In the genomic region with DNA sequence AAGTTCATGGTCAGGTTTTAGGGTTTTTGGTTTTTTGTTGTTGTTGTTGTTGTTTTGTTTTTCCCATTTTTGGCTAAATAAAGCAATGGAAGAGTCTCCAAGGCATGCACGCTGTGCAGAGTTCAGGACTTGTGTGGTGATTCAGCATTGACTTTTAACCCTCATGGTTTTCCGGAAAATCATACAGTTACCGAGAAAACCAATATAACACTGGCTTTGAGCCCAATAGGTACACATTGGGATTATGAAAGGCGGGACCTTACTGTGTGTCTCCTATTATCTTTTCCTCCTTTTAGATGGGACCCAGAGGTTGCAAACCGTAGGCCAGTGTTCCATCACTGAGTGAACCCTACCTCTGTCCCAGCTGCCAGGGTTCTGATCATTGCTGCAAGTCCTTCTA, we compare ENCODE assay signal across 27 mouse cellular contexts. TPM values are rescaled to one million over a fixed set of nuclear protein-coding genes. Genes with fewer than 3 reads are reported as not detected.
DNase-seq lines count a peak whose midpoint lies in the region; ATAC-seq and TF ChIP-seq lines count a peak whose summit lies in the region.
"Had no signal": no experiment of that assay in that cellular context is flagged by ENCODE, and none has a peak within 500 bp of the region (broad histone marks: within the 10 kb centered on the region; RNA-seq: fewer than 3 reads in every experiment).

No protein-coding gene starts in this region.

- peaks cover 17% of the 10 kb centered on the region for H3K4me1 ChIP-seq in heart, embryonic 10.5 days
- H3K4me1 ChIP-seq in heart, adult 2 months (ENCODE audit: control insufficient read depth, insufficient read depth, low read length), result peaks cover 1% of the 10 kb centered on the region
- peaks cover 45% of the 10 kb centered on the region for H3K4me1 ChIP-seq in heart, embryonic 13.5 days
- H3K4me1 ChIP-seq in heart, embryonic 16.5 days (ENCODE audit: control insufficient read depth, insufficient read depth, low read length), result peaks cover 21% of the 10 kb centered on the region
- 0 out of 2 replicates have a peak, but pooled peaks cover 2% of the 10 kb centered on the region for H3K4me1 ChIP-seq in liver, postnatal 0 days (ENCODE audit: insufficient read depth)
- no peaks in the 10 kb centered on the region for H3K4me1 ChIP-seq in liver, embryonic 11.5 days (replicated peaks; ENCODE audit: control insufficient read depth, insufficient read depth, low read length)
- H3K4me1 ChIP-seq: embryonic facial prominence, embryonic 10.5 days; embryonic facial prominence, embryonic 13.5 days; forebrain, embryonic 12.5 days; forebrain, embryonic 15.5 days had no signal

- intact Hi-C loops in heart, adult 2 months (cut with DNase I), result no loop called here
- intact Hi-C loops in heart, postnatal 25 days (cut with DNase I), result loop anchor here (1.0 to 5.0 kb wide), 2 partner anchors 62 to 97 kb away; no protein-coding TSS in a partner anchor

- H3K4me3 ChIP-seq in heart, embryonic 10.5 days, result no peak overlapping the region
- no peak overlapping the region for H3K4me3 ChIP-seq in heart, adult 2 months
- H3K4me3 ChIP-seq in heart, embryonic 13.5 days, result no peak overlapping the region
- no peak overlapping the region for H3K4me3 ChIP-seq in heart, embryonic 16.5 days (ENCODE audit: low read length)
- no peak overlapping the region for H3K4me3 ChIP-seq in liver, postnatal 0 days (ENCODE audit: low read depth, low read length)
- no peak overlapping the region for H3K4me3 ChIP-seq in liver, embryonic 11.5 days (ENCODE audit: low read depth, low read length)
- H3K4me3 ChIP-seq: embryonic facial prominence, embryonic 10.5 days; embryonic facial prominence, embryonic 13.5 days; erythroblast, embryonic 14.5 days; forebrain, embryonic 12.5 days; forebrain, embryonic 15.5 days had no signal

- H3K9ac ChIP-seq in heart, adult 2 months (ENCODE audit: low read depth, low read length), result no peak overlapping the region
- H3K9ac ChIP-seq in heart, embryonic 13.5 days, result 0 out of 2 replicates have a peak overlapping the region, but pooled peaks have one; percentile 45
- H3K9ac ChIP-seq in heart, embryonic 16.5 days (ENCODE audit: low read length), result no peak overlapping the region
- H3K9ac ChIP-seq in liver, postnatal 0 days (replicated peaks), result no peak overlapping the region
- H3K9ac ChIP-seq in liver, embryonic 11.5 days (ENCODE audit: low read depth, low read length), result no peak overlapping the region
- H3K9ac ChIP-seq: embryonic facial prominence, embryonic 13.5 days; forebrain, embryonic 12.5 days; forebrain, embryonic 15.5 days; hindbrain, embryonic 14.5 days had no signal

- TF ChIP-seq CTCF in heart, adult 2 months (IDR thresholded peaks at IDR 0.05), result no peak
- TF ChIP-seq CTCF in liver, postnatal 0 days (IDR thresholded peaks at IDR 0.05; ENCODE audit: low read depth), result no peak

- no peak for TF ChIP-seq EP300 in heart, adult 2 months (IDR thresholded peaks at IDR 0.05; ENCODE audit: insufficient read depth, low read depth, low read length)
- TF ChIP-seq EP300 in liver, postnatal 0 days (IDR thresholded peaks at IDR 0.05; ENCODE audit: low read depth), result peak; percentile 54; the same call in 1 of the 2 replicates

- WGBS in heart, embryonic 10.5 days, result 93% methylated on average over 5 of the region's 5 CpGs
- WGBS in heart, adult 2 months, result 89% methylated on average over 5 of the region's 5 CpGs
- 91% methylated on average over 5 of the region's 5 CpGs for WGBS in heart, embryonic 13.5 days
- 90% methylated on average over 5 of the region's 5 CpGs for whole genome bisulfite sequencing in heart, embryonic 16.5 days
- 64% methylated on average over 5 of the region's 5 CpGs for WGBS in liver, postnatal 0 days (ENCODE audit: insufficient replicate concordance)
- WGBS in liver, embryonic 11.5 days, result 89% methylated on average over 5 of the region's 5 CpGs

- peak overlapping the region; percentile 68; the same call in 1 of the 2 replicates for H3K27ac ChIP-seq in heart, embryonic 10.5 days
- no peak overlapping the region for H3K27ac ChIP-seq in heart, adult 2 months
- H3K27ac ChIP-seq in heart, embryonic 13.5 days (replicated peaks), result peak overlapping the region; percentile 87
- H3K27ac ChIP-seq in heart, embryonic 16.5 days (ENCODE audit: low read length), result peak overlapping the region; percentile 68
- no peak overlapping the region for H3K27ac ChIP-seq in liver, postnatal 0 days (ENCODE audit: low read depth)
- H3K27ac ChIP-seq in liver, embryonic 11.5 days (ENCODE audit: low read depth, low read length), result no peak overlapping the region
- H3K27ac ChIP-seq: embryonic facial prominence, embryonic 10.5 days; embryonic facial prominence, embryonic 13.5 days; forebrain, embryonic 12.5 days; forebrain, embryonic 15.5 days; hindbrain, embryonic 14.5 days; hindbrain, postnatal 0 days had no signal

- peak; percentile 16 for DNase-seq in heart, embryonic 10.5 days (ENCODE audit: low spot score)
- no peak for DNase-seq in heart, adult 2 months
- no peak for DNase-seq in heart, postnatal 25 days (ENCODE audit: low spot score)
- no peak for DNase-seq in heart, adult 9 months (ENCODE audit: low spot score in 2 of 2)
- no peak for DNase-seq in liver, postnatal 0 days
- DNase-seq in liver, embryonic 11.5 days (ENCODE audit: low spot score), result no peak
- DNase-seq: adrenal gland, adult 8-10 months; adrenal gland, postnatal 25 days; cerebellum, adult 11-12 months; cerebellum, adult 8-10 months; cerebellum, postnatal 10 days; cerebellum, postnatal 36 days; embryo, embryonic 11 days; gastrocnemius, postnatal 25 days; heart, postnatal 36 days; kidney, adult 18-20 months had no signal

- H3K79me2 ChIP-seq in heart, adult 2 months (replicated peaks; ENCODE audit: control insufficient read depth, insufficient read depth, low read length), result no peaks in the 10 kb centered on the region

- H3K4me2 ChIP-seq in heart, embryonic 13.5 days, result no peak overlapping the region
- no peak overlapping the region for H3K4me2 ChIP-seq in heart, embryonic 16.5 days (ENCODE audit: low read depth, low read length)
- no peak overlapping the region for H3K4me2 ChIP-seq in liver, postnatal 0 days (ENCODE audit: low read depth, low read length)
- H3K4me2 ChIP-seq in liver, embryonic 11.5 days, result no peak overlapping the region
- H3K4me2 ChIP-seq: embryonic facial prominence, embryonic 13.5 days; forebrain, embryonic 12.5 days; forebrain, embryonic 15.5 days; hindbrain, embryonic 14.5 days had no signal

- no peak for TF ChIP-seq POLR2A in heart, adult 2 months (IDR thresholded peaks at IDR 0.05; ENCODE audit: insufficient read depth, low read depth, low read length)

- no peaks in the 10 kb centered on the region for H3K36me3 ChIP-seq in heart, embryonic 10.5 days
- H3K36me3 ChIP-seq in heart, adult 2 months (ENCODE audit: control insufficient read depth, insufficient read depth, low read length), result no peaks in the 10 kb centered on the region
- no peaks in the 10 kb centered on the region for H3K36me3 ChIP-seq in heart, embryonic 13.5 days
- H3K36me3 ChIP-seq in heart, embryonic 16.5 days (ENCODE audit: control insufficient read depth, insufficient read depth), result no peaks in the 10 kb centered on the region
- no peaks in the 10 kb centered on the region for H3K36me3 ChIP-seq in liver, postnatal 0 days (replicated peaks; ENCODE audit: insufficient read depth, low read length)
- H3K36me3 ChIP-seq in liver, embryonic 11.5 days (ENCODE audit: control insufficient read depth, insufficient read depth, low read length), result no peaks in the 10 kb centered on the region
- H3K36me3 ChIP-seq: embryonic facial prominence, embryonic 10.5 days; embryonic facial prominence, embryonic 13.5 days; forebrain, embryonic 12.5 days; forebrain, embryonic 15.5 days had no signal

- ATAC-seq in heart, embryonic 13.5 days (ENCODE audit: extremely low read depth, insufficient number of reproducible peaks, low FRiP score, low TSS enrichment), result no peak
- ATAC-seq in heart, embryonic 16.5 days (replicated peaks; ENCODE audit: extremely low read depth, insufficient read depth, low FRiP score), result no peak
- peak; percentile 66 for ATAC-seq in liver, postnatal 0 days
- ATAC-seq in liver, embryonic 11.5 days (replicated peaks; ENCODE audit: low FRiP score), result no peak
- ATAC-seq: activated CD4-positive, CD25-positive, alpha-beta regulatory T cell, adult 4 months; forebrain, embryonic 15.5 days; hindbrain, postnatal 0 days; inflammation-experienced regulatory T-cells, adult 6 months had no signal

- H3K27me3 ChIP-seq in heart, embryonic 10.5 days (ENCODE audit: insufficient read depth, poor library complexity, severe bottlenecking), result no peaks in the 10 kb centered on the region
- no peaks in the 10 kb centered on the region for H3K27me3 ChIP-seq in heart, adult 2 months (ENCODE audit: control insufficient read depth, insufficient read depth, low read length)
- no peaks in the 10 kb centered on the region for H3K27me3 ChIP-seq in heart, embryonic 13.5 days (replicated peaks)
- no peaks in the 10 kb centered on the region; the same call in 1 of the 2 replicates for H3K27me3 ChIP-seq in heart, embryonic 16.5 days (ENCODE audit: control insufficient read depth, insufficient read depth, low read length)
- no peaks in the 10 kb centered on the region for H3K27me3 ChIP-seq in liver, postnatal 0 days (ENCODE audit: insufficient read depth, low read length)
- no peaks in the 10 kb centered on the region for H3K27me3 ChIP-seq in liver, embryonic 11.5 days (replicated peaks; ENCODE audit: control insufficient read depth, insufficient read depth, low read length)
- H3K27me3 ChIP-seq: embryonic facial prominence, embryonic 13.5 days; forebrain, embryonic 12.5 days; forebrain, embryonic 15.5 days had no signal

- H3K9me3 ChIP-seq in heart, embryonic 10.5 days, result no peaks in the 10 kb centered on the region
- H3K9me3 ChIP-seq in heart, embryonic 13.5 days, result no peaks in the 10 kb centered on the region
- H3K9me3 ChIP-seq in heart, embryonic 16.5 days (replicated peaks; ENCODE audit: control insufficient read depth, low read length), result no peaks in the 10 kb centered on the region
- no peaks in the 10 kb centered on the region for H3K9me3 ChIP-seq in liver, postnatal 0 days (ENCODE audit: low read length)
- H3K9me3 ChIP-seq in liver, embryonic 11.5 days (ENCODE audit: control insufficient read depth, low read length), result no peaks in the 10 kb centered on the region
- H3K9me3 ChIP-seq: embryonic facial prominence, embryonic 10.5 days; embryonic facial prominence, embryonic 13.5 days; forebrain, embryonic 12.5 days; forebrain, embryonic 15.5 days had no signal

RNA-seq across cellular contexts. Expression of gene Tm7sf3, which starts 22.3 kb away (rescaled TPM):
- polyA plus RNA-seq in heart, embryonic 10.5 days (2016; fragmentation: Nextera tagmentation; extraction: Ambion mirVana), result 38.3 and 46.9 TPM in 2 replicates
- 10 to 100 TPM; 14.6 to 18.0 TPM for total RNA-seq in heart, adult 2 months (2021)
- 9.7 and 12.2 TPM in 2 replicates for polyA plus RNA-seq in heart, adult 2 months (2012; rRNA removed)
- polyA plus RNA-seq in heart, embryonic 13.5 days (2015; fragmentation: Nextera tagmentation; extraction: Ambion mirVana), result 36.4 and 38.9 TPM in 2 replicates
- 10 to 100 TPM; 14.8 to 16.2 TPM for total RNA-seq in heart, postnatal 25 days (2021)
- polyA plus RNA-seq in heart, embryonic 16.5 days (2015; fragmentation: Nextera tagmentation; extraction: Ambion mirVana), result 35.3 and 37.5 TPM in 2 replicates
- 19.7 and 21.2 TPM in 2 replicates for polyA plus RNA-seq in liver, postnatal 0 days (2015; fragmentation: Nextera tagmentation; extraction: Ambion mirVana)
- 47.7 and 57.1 TPM in 2 replicates for polyA plus RNA-seq in liver, embryonic 11.5 days (2014; fragmentation: Nextera tagmentation; extraction: Ambion mirVana)

RNA-seq across cellular contexts. Expression of gene Med21, which starts 22.6 kb away (rescaled TPM):
- 123 and 129 TPM in 2 replicates for polyA plus RNA-seq in heart, embryonic 10.5 days (2016; fragmentation: Nextera tagmentation; extraction: Ambion mirVana)
- total RNA-seq in heart, adult 2 months (2021), result 10 to 100 TPM; 43.0 to 50.5 TPM
- polyA plus RNA-seq in heart, adult 2 months (2012; rRNA removed), result 39.4 and 77.7 TPM in 2 replicates
- 139 and 155 TPM in 2 replicates for polyA plus RNA-seq in heart, embryonic 13.5 days (2015; fragmentation: Nextera tagmentation; extraction: Ambion mirVana)
- 10 to 100 TPM; 46.8 to 52.4 TPM for total RNA-seq in heart, postnatal 25 days (2021)
- 143 and 150 TPM in 2 replicates for polyA plus RNA-seq in heart, embryonic 16.5 days (2015; fragmentation: Nextera tagmentation; extraction: Ambion mirVana)
- polyA plus RNA-seq in liver, postnatal 0 days (2015; fragmentation: Nextera tagmentation; extraction: Ambion mirVana), result 52.2 and 53.8 TPM in 2 replicates
- 97.2 and 112 TPM in 2 replicates for polyA plus RNA-seq in liver, embryonic 11.5 days (2014; fragmentation: Nextera tagmentation; extraction: Ambion mirVana)

RNA-seq across cellular contexts. Expression of gene Stk38l, which starts 59.9 kb away (rescaled TPM):
- 31.7 and 40.6 TPM in 2 replicates for polyA plus RNA-seq in heart, embryonic 10.5 days (2016; fragmentation: Nextera tagmentation; extraction: Ambion mirVana)
- 10 to 100 TPM; 13.9 to 14.4 TPM for total RNA-seq in heart, adult 2 months (2021)
- polyA plus RNA-seq in heart, adult 2 months (2012; rRNA removed), result 3.1 and 8.0 TPM in 2 replicates
- polyA plus RNA-seq in heart, embryonic 13.5 days (2015; fragmentation: Nextera tagmentation; extraction: Ambion mirVana), result 37.9 and 41.4 TPM in 2 replicates
- total RNA-seq in heart, postnatal 25 days (2021), result 10 to 100 TPM; 12.6 to 14.6 TPM
- polyA plus RNA-seq in heart, embryonic 16.5 days (2015; fragmentation: Nextera tagmentation; extraction: Ambion mirVana), result 28.9 and 30.3 TPM in 2 replicates
- polyA plus RNA-seq in liver, postnatal 0 days (2015; fragmentation: Nextera tagmentation; extraction: Ambion mirVana), result 4.0 and 4.5 TPM in 2 replicates
- polyA plus RNA-seq in liver, embryonic 11.5 days (2014; fragmentation: Nextera tagmentation; extraction: Ambion mirVana), result 8.5 and 10.8 TPM in 2 replicates

Comparison
In these comparisons a context has a peak if more than half of its experiments do, and no peak if none do; other contexts are left out.
1. H3K27ac ChIP-seq: peak in heart, embryonic 10.5 days (single experiment), heart, embryonic 13.5 days (single experiment) and heart, embryonic 16.5 days (single experiment); none in heart, adult 2 months (single experiment), liver, postnatal 0 days (single experiment) and liver, embryonic 11.5 days (single experiment).